Mouse (Mus musculus) neural tube, embryonic 11.5 days (tissue): Measurements from ENCODE around the gene Snrnp48. TPM values are rescaled to one million over a fixed set of nuclear protein-coding genes. Genes with fewer than 3 reads are reported as not detected.

Experiments used
- ATAC-seq: fragments of 200-750 bp; cut with Nextera tagmentation; 2 replicates; pipeline ENCODE4 v1.8.0; 2017; ENCODE audit warnings: moderate number of reproducible peaks, mild to moderate bottlenecking, moderate TSS enrichment, moderate library complexity; ENCODE audit not compliant: insufficient read depth, low FRiP score, low TSS enrichment
- DNase-seq: peaks from one replicate; pipeline ENCODE4 v3.0.0-alpha.2; 2015; ENCODE audit warnings: low spot score
- H3K27ac ChIP-seq: fragments of 300-500 bp; sonication (generic); 2 replicates; pipeline ENCODE4 v1.5.1; 2014; ENCODE audit warnings: low read depth, mild to moderate bottlenecking, low read length
- H3K27me3 ChIP-seq: fragments of 300-500 bp; sonication (generic); 2 replicates; pipeline ENCODE4 v1.6.1; 2014; ENCODE audit warnings: mild to moderate bottlenecking, low read length, mixed read lengths; ENCODE audit not compliant: control insufficient read depth, insufficient read depth
- H3K36me3 ChIP-seq: fragments of 300-500 bp; sonication (generic); 2 replicates; pipeline ENCODE4 v1.6.1; 2014; ENCODE audit warnings: mild to moderate bottlenecking, low read length, moderate library complexity, mixed read lengths; ENCODE audit not compliant: control insufficient read depth, insufficient read depth
- H3K4me1 ChIP-seq: fragments of 300-500 bp; sonication (generic); 2 replicates; pipeline ENCODE4 v1.6.1; 2014; ENCODE audit warnings: low read length, mixed read lengths; ENCODE audit not compliant: control insufficient read depth, insufficient read depth
- H3K4me2 ChIP-seq: fragments of 300-500 bp; sonication (generic); 2 replicates; pipeline ENCODE4 v1.6.1; 2014; ENCODE audit warnings: low read depth, mild to moderate bottlenecking, moderate library complexity
- H3K4me3 ChIP-seq: fragments of 300-500 bp; sonication (generic); 2 replicates; pipeline ENCODE4 v1.5.1; 2014; ENCODE audit warnings: low read depth, low read length
- H3K9ac ChIP-seq: fragments of 300-500 bp; sonication (generic); 2 replicates; pipeline ENCODE4 v1.6.1; 2014; ENCODE audit warnings: mild to moderate bottlenecking, low read length
- H3K9me3 ChIP-seq: fragments of 300-500 bp; sonication (generic); 2 replicates; pipeline ENCODE4 v1.6.1; 2016; ENCODE audit warnings: low read length; ENCODE audit not compliant: control insufficient read depth
- WGBS: fragments of 180-500 bp; shearing (Covaris S2); extraction: QIAGEN DNeasy Blood & Tissue Kit; methylation state at CpG from one replicate; pipeline ENCODE4 v1.1.7; 2014; 5-methylcytosine and 5-hydroxymethylcytosine counted together
- polyA plus RNA-seq: library from polyadenylated mRNA; unstranded; fragments of >200 nt; fragmentation: Nextera tagmentation; extraction: Ambion mirVana; gene quantifications from 2 replicates; pipeline ENCODE4 v1.2.1, GENCODE M21; 2014

Snrnp48 gene
- polyA plus RNA-seq, 1 experiment from 2014 or later: 33.2 TPM

DNA sequence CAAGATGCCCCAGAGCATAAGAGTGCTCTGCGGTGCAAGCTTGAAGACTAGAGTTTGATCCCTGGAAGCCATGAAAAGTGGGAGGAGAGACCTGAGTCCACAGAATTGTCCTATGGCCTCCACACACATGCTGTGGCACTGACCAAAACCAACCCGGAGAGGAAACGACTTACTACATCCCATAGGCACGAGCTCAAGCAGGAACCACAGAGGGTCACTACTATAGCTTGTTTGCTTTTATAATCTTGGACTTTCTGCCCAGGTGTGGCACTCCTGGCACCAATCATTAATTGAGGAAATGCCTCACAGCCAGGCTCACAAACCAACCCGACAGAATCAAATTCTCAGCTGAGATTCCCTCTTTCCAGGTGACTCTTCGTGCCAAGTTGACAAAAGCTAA is 3.3 kb upstream of the Snrnp48 start:
- no peaks in the 10 kb centered on the region for H3K27me3 ChIP-seq
- H3K4me3 ChIP-seq: no peak overlapping the region
- H3K27ac ChIP-seq: no peak overlapping the region
- DNase-seq: no peak
- H3K9ac ChIP-seq: no peak overlapping the region
- no peak overlapping the region for H3K4me2 ChIP-seq
- 85% methylated on average over 6 of the region's 6 CpGs for WGBS
- no peaks in the 10 kb centered on the region for H3K36me3 ChIP-seq
- peaks cover 4% of the 10 kb centered on the region; the same call in 1 of the 2 replicates for H3K9me3 ChIP-seq
- no peak for ATAC-seq
- 0 out of 2 replicates have a peak, but pooled peaks cover 6% of the 10 kb centered on the region for H3K4me1 ChIP-seq

DNA sequence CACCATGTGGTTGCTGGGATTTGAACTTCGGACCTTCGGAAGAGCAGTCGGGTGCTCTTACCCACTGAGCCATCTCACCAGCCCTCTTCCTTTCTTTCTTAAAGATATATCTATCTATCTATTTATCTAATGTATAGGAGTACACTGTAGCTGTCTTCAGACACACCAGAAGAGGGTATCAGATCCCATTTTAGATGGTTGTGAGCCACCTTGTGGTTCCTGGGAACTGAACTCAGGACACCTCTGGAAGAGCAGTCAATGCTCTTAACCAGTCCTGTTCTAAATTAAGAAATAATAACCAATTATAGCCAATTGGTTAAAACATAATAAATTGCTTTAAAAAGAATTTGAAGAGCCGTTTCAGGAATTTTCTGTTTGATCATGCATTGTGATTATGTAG is 567 bp upstream of the Snrnp48 start:
- H3K36me3 ChIP-seq: no peaks in the 10 kb centered on the region
- H3K27ac ChIP-seq: no peak overlapping the region
- H3K9ac ChIP-seq: no peak overlapping the region
- H3K9me3 ChIP-seq: no peaks in the 10 kb centered on the region
- WGBS: 52% methylated on average over 4 of the region's 4 CpGs
- peak overlapping the region; percentile 77 for H3K4me3 ChIP-seq
- DNase-seq (no peak), ATAC-seq (no peak)
- H3K4me1 ChIP-seq: 0 out of 2 replicates have a peak, but pooled peaks cover 6% of the 10 kb centered on the region
- peak overlapping the region; percentile 56 for H3K4me2 ChIP-seq
- H3K27me3 ChIP-seq: no peaks in the 10 kb centered on the region

DNA sequence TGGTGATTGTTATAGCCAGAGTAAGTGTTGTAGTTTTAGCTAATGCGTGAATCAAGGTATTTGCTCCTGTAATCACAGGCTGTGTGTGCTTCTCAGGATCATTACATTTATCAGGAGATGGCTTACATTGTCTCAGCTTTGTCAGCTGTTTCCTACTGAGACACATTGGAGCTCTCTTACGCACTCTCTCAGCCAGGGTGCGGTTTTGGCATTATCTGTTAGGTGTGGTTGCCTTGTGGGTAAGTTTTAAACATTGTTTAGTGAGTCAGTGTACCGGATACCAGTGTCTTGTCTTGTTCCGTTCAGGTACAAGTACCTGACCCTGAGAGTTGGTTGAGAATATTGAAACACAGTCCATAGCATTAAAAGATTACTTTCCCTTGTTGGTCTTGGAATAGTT is 6.4 kb downstream of the Snrnp48 start:
- Histone ChIP-seq H3K27me3 (no peaks in the 10 kb centered on the region), H3K36me3 (peaks cover 10% of the 10 kb centered on the region), H3K4me2 (no peak overlapping the region), H3K9me3 (no peaks in the 10 kb centered on the region), H3K4me3 (no peak overlapping the region), H3K27ac (no peak overlapping the region), H3K9ac (no peak overlapping the region), H3K4me1 (0 out of 2 replicates have a peak, but pooled peaks cover 1% of the 10 kb centered on the region)
- DNase-seq: no peak
- ATAC-seq: no peak
- WGBS: 96% methylated on average over 5 of the region's 5 CpGs

DNA sequence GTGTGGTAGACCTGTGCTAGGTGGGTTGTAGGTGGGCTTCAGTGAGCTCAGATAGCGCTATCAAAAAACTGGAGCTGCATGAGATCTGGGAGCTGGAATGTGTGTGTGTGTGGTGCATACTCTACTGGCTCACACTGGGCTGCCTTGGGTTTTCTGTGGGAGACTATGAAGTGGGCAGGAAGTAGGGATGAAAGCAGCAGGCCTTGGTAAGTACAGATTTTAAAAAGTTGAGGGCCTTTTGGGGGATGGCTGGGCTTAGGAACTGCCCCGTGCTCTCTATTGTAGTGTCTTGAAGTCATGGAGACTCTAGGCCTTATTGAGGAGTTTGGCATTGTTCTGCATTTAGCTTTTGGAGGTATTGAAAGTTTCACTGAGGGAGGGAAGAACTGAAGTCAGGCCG is 13.9 kb downstream of the Snrnp48 start:
- Histone ChIP-seq H3K9me3 (no peaks in the 10 kb centered on the region), H3K4me1 (no peaks in the 10 kb centered on the region), H3K4me2 (no peak overlapping the region), H3K27me3 (no peaks in the 10 kb centered on the region), H3K9ac (no peak overlapping the region), H3K27ac (no peak overlapping the region), H3K4me3 (no peak overlapping the region), H3K36me3 (peaks cover 24% of the 10 kb centered on the region)
- no peak for DNase-seq
- no peak for ATAC-seq
- WGBS: 95% methylated on average over 3 of the region's 3 CpGs

DNA sequence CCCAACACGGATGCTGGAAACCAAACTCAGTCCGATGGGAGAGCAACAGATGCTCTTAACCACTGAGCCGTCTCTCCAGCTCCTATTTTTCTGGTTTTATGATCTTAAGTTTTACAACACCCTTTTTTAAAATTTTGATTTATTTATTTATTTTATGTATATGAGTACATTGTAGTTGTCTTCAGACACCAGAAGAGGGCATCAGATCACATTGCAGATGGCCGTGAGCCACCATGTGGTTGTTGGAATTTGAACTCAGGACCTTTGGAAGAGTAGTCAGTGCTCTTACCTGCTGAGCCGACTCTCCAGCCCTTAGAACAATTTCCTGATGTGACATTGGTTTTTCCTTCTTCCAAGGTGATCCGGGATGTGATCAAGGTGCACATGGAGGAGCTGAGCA is 15.6 kb downstream of the Snrnp48 start:
- H3K27me3 ChIP-seq: no peaks in the 10 kb centered on the region
- H3K36me3 ChIP-seq: peaks cover 26% of the 10 kb centered on the region
- no peak overlapping the region for H3K4me2 ChIP-seq
- 92% methylated on average over 6 of the region's 6 CpGs for WGBS
- no peak overlapping the region for H3K9ac ChIP-seq
- H3K4me3 ChIP-seq: no peak overlapping the region
- ATAC-seq: no peak
- H3K4me1 ChIP-seq: no peaks in the 10 kb centered on the region
- H3K27ac ChIP-seq: no peak overlapping the region
- DNase-seq: no peak
- no peaks in the 10 kb centered on the region for H3K9me3 ChIP-seq

DNA sequence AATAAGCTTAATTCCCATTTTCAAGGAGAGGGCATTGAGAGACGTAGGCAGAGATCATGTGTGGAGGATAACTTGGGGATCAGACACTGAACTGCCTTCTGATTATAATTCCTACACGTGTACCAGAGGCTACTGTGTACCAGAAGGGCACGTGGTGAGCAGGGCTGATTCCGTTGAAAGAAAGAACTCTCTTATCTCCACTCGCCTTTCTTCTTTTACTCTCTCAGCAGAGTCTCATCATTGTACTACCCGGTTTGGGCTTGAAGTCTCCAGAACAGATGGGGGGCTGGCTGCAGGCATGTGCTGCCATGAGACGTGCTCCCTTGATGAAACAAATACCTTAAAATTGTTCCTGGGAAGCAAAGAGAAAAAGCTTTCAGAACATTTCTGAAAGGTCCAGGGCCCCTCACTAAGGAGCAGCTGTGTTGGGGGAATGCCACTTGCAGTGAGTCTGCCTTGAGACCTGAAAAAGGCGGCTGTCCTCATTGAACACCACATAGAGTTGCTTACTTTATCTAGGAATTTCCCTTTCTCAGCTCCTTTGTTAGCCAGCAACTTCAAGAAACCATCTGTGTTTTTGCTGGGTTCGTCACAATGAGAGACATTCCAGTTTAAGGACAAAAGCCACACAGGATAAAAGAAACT is 25.6 kb downstream of the Snrnp48 start:
- Histone ChIP-seq H3K27me3 (no peaks in the 10 kb centered on the region), H3K9me3 (no peaks in the 10 kb centered on the region), H3K9ac (no peak overlapping the region), H3K4me3 (no peak overlapping the region), H3K27ac (no peak overlapping the region), H3K36me3 (peaks cover 11% of the 10 kb centered on the region), H3K4me1 (no peaks in the 10 kb centered on the region), H3K4me2 (no peak overlapping the region)
- DNase-seq (no peak), ATAC-seq (no peak)
- WGBS: 85% methylated on average over 9 of the region's 9 CpGs

DNA sequence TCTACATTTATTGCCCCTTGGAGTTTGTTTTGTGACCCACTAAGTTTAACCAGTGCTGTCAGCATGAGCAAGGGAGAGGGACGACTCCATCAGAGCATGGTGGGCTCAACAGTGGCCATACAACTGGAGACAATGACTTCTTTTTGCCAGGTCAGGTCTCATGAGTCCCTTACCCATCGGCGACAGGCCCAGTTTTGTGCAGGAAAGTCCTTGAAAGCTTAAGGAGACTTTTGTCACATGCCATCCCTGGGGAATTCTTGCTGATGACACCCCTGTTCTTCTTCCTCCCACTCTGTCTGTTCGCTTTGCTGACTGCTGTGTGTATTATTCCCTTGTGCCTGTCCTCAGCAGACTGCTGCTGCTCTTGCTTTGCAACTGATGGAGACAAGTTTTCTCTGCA is 27.7 kb downstream of the Snrnp48 start:
- ATAC-seq: no peak
- no peaks in the 10 kb centered on the region for H3K27me3 ChIP-seq
- H3K36me3 ChIP-seq: peaks cover 8% of the 10 kb centered on the region
- no peak overlapping the region for H3K27ac ChIP-seq
- H3K9ac ChIP-seq: no peak overlapping the region
- WGBS: 75% methylated on average over 4 of the region's 4 CpGs
- no peaks in the 10 kb centered on the region for H3K4me1 ChIP-seq
- no peak overlapping the region for H3K4me3 ChIP-seq
- no peak for DNase-seq
- no peak overlapping the region for H3K4me2 ChIP-seq
- no peaks in the 10 kb centered on the region for H3K9me3 ChIP-seq

DNA sequence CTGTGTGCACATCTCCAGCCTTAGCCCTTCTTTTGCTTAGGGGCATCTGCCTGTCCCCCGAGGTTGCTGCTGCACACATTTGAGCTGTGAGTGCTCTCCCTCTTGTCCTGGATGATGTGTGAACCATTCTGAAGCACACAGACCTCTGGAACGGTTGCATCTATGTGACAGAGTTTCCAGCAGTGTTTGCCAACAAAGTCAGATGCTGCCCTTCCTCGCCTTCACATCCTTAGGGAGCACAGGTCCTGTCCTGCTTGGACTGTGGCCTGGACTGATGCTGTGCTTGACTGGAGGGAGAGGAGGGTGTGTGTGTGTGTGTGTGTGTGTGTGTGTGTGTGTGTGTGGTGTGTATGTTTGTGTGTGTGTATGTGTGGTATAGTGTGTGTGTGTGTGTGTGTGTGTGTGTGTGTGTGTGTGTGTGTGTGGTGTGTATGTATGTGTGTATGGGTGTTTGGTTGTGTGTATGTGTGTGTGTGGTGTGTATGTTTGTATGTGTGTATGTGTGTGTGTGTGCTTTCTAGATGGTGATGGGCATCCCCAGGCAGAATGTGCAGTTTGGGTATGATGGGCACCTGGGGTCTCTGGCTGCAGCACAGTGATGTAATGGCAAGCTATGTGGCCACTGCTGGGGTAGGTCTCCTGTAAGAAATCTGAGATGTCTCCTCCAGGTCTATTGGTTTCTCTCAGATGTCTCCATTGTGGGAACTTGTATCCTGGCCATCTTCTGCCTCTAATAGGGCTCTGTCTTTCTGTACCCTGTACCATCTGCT is 28.3 kb downstream of the Snrnp48 start:
- Histone ChIP-seq H3K36me3 (peaks cover 6% of the 10 kb centered on the region), H3K4me1 (no peaks in the 10 kb centered on the region), H3K4me3 (no peak overlapping the region), H3K4me2 (no peak overlapping the region), H3K27me3 (no peaks in the 10 kb centered on the region), H3K9ac (no peak overlapping the region), H3K9me3 (no peaks in the 10 kb centered on the region), H3K27ac (no peak overlapping the region)
- 75% methylated on average over 3 of the region's 3 CpGs for WGBS
- ATAC-seq (no peak), DNase-seq (no peak)

DNA sequence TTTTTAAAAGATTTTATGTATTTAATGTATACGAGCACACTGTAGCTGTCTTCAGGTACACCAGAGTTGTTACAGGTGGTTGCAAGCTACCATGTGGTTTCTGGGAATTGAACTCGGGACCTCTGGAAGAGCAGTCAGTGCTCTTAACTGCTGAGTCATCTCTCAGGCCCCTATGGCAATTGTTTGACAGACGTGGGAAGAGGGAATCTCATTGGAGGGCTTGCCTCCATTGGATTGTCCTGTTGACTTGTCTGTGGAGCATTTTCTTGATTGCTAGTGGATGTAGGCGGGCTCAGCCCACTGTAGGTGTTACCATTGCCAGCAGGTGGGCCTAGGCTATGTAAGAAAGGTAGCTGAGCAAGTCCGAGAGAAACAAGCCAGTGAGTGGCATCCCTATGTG is 29.9 kb downstream of the Snrnp48 start:
- no peak overlapping the region for H3K27ac ChIP-seq
- H3K4me1 ChIP-seq: no peaks in the 10 kb centered on the region
- no peaks in the 10 kb centered on the region for H3K36me3 ChIP-seq
- DNase-seq (no peak), ATAC-seq (no peak)
- H3K9ac ChIP-seq: no peak overlapping the region
- H3K27me3 ChIP-seq: no peaks in the 10 kb centered on the region
- H3K9me3 ChIP-seq: no peaks in the 10 kb centered on the region
- no peak overlapping the region for H3K4me3 ChIP-seq
- 79% methylated on average over 5 of the region's 5 CpGs for WGBS
- H3K4me2 ChIP-seq: no peak overlapping the region
